Mouse (Mus musculus) liver, embryonic 14.5 days (tissue): ENCODE measurements around the gene Pptc7.

Experiments used
- CTCF ChIP-seq: IDR thresholded peaks from 2 replicates; pipeline ENCODE4 v1.5.1; 2016; ENCODE audit warnings: antibody characterized with exemption, low read depth, control low read depth
- EP300 ChIP-seq: IDR thresholded peaks from 2 replicates; pipeline ENCODE4 v1.6.1; 2016; ENCODE audit warnings: antibody characterized with exemption, low read depth

GRCm38 (mm10) chr5:122239618-122240017 is 44.5 kb upstream of the Pptc7 start:
- TF ChIP-seq CTCF (no peak), EP300 (no peak)
